Mouse (Mus musculus) myocyte (in vitro differentiated cells): ENCODE data around the gene Pacsin2.

Experiments
- E2F4 ChIP-seq: IDR thresholded peaks from one replicate; pipeline ENCODE4 v1.6.1; 2011; ENCODE audit warnings: mild to moderate bottlenecking, control low read depth, moderate library complexity; ENCODE audit not compliant: insufficient read depth
- MYOD1 ChIP-seq, 3 experiments: IDR thresholded peaks; one replicate each; pipeline ENCODE4 v1.6.1; 2011; ENCODE audit warnings: control low read depth in 2 of 3, low read depth in 2 of 3, mild to moderate bottlenecking in 2 of 3, moderate library complexity in 1 of 3; ENCODE audit not compliant: insufficient read length in 2 of 3, control insufficient read depth in 1 of 3
- MYOG ChIP-seq, 3 experiments: IDR thresholded peaks; one replicate each; pipeline ENCODE4 v1.6.1; 2011; ENCODE audit warnings: control low read depth in 2 of 3, low read depth in 2 of 3, mild to moderate bottlenecking in 2 of 3; ENCODE audit not compliant: insufficient read length in 2 of 3, control insufficient read depth in 1 of 3, insufficient read depth in 1 of 3
- POLR2A ChIP-seq: IDR thresholded peaks from one replicate; pipeline ENCODE4 v1.6.1; 2011; ENCODE audit warnings: low read depth, mild to moderate bottlenecking, control low read depth, moderate library complexity; ENCODE audit not compliant: insufficient read length

GRCm38 (mm10) chr15:83411616-83412015 is 52.8 kb downstream of the Pacsin2 start:
- no peak for TF ChIP-seq POLR2A
- no peak for TF ChIP-seq E2F4
- TF ChIP-seq MYOD1 (IDR thresholded peaks at IDR 0.05; ENCODE audit: control insufficient read depth in 1 of 3, insufficient read length in 2 of 3, low read depth in 2 of 3) = no peak
- no peak for TF ChIP-seq MYOG (IDR thresholded peaks at IDR 0.05; ENCODE audit: control insufficient read depth in 1 of 3, insufficient read depth in 1 of 3, insufficient read length in 2 of 3, low read depth in 2 of 3)
